In the genomic region with DNA sequence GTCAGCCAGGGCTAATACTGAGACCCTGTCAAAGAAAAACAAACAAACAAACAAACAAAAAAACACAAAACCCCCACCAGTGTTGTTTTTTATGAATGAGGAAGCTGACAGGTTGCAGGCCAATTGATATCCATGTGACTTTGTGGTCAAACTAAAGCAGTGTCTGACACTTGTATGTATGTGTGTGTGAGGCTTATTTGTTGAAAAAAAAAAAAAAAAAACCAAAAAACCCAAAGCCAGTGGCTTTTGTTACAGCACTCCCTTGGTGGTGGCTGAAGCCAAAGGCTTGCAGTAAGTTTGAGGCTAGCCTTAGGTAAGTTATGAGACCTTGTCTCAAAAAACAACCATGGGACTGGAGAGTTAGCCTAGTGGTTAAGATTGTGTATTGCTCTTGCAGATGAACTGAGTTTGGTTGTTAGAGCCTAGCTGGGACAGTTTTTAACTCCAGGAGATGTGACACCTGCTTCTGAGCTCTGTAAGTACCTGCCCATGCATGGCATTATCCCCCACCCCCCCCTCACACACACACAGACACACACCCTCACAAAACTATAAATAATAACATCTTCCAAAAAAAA, we compare ENCODE assay signal across 21 mouse cellular contexts. TPM values are rescaled to one million over a fixed set of nuclear protein-coding genes. Genes with fewer than 3 reads are reported as not detected.
A peak's percentile ranks its signal among the peaks of the same experiment; 100 is the strongest.
DNase-seq lines count a peak whose midpoint lies in the region; ATAC-seq and TF ChIP-seq lines count a peak whose summit lies in the region.
"Had no signal": no experiment of that assay in that cellular context is flagged by ENCODE, and none has a peak within 500 bp of the region (broad histone marks: within the 10 kb centered on the region; RNA-seq: fewer than 3 reads in every experiment).

No protein-coding gene starts in this region.

- no peak for TF ChIP-seq POLR2A in heart, adult 2 months (IDR thresholded peaks at IDR 0.05; ENCODE audit: insufficient read depth, low read depth, low read length)

- H3K79me2 ChIP-seq in heart, adult 2 months (replicated peaks; ENCODE audit: control insufficient read depth, insufficient read depth, low read length), result 0 out of 2 replicates have a peak, but pooled peaks cover 3% of the 10 kb centered on the region

- H3K4me2 ChIP-seq in liver, embryonic 14.5 days (ENCODE audit: low read depth), result no peak overlapping the region
- H3K4me2 ChIP-seq: forebrain, embryonic 13.5 days; hindbrain, embryonic 14.5 days; limb, embryonic 13.5 days; midbrain, embryonic 11.5 days had no signal

- peaks cover 7% of the 10 kb centered on the region for H3K4me1 ChIP-seq in heart, adult 2 months (ENCODE audit: control insufficient read depth, insufficient read depth, low read length)
- peaks cover 35% of the 10 kb centered on the region for H3K4me1 ChIP-seq in heart, embryonic 10.5 days
- H3K4me1 ChIP-seq in E14TG2a.4 (replicated peaks; ENCODE audit: low read depth, low read length), result peaks cover 45% of the 10 kb centered on the region
- peaks cover 34 to 38% of the 10 kb centered on the region in 2 experiments for H3K4me1 ChIP-seq in liver, embryonic 14.5 days (replicated peaks; ENCODE audit: control insufficient read depth in 2 of 2, insufficient read depth in 2 of 2, low read length in 1 of 2)

- intact Hi-C loops in heart, adult 2 months (cut with DNase I), result loop anchor here (5.0 kb wide), 1 partner anchor 44 kb away; no protein-coding TSS in a partner anchor

- TF ChIP-seq EP300 in heart, adult 2 months (IDR thresholded peaks at IDR 0.05; ENCODE audit: insufficient read depth, low read depth, low read length), result no peak
- no peak for TF ChIP-seq EP300 in liver, embryonic 14.5 days (IDR thresholded peaks at IDR 0.05; ENCODE audit: low read depth)

- H3K4me3 ChIP-seq in heart, adult 2 months, result no peak overlapping the region
- no peak overlapping the region for H3K4me3 ChIP-seq in heart, embryonic 10.5 days
- H3K4me3 ChIP-seq in E14TG2a.4 (replicated peaks; ENCODE audit: low read length), result no peak overlapping the region
- no peak overlapping the region for H3K4me3 ChIP-seq in liver, embryonic 14.5 days (ENCODE audit: insufficient read depth in 1 of 2, low read depth in 2 of 2, low read length in 2 of 2)
- H3K4me3 ChIP-seq: forebrain, embryonic 13.5 days; limb, embryonic 13.5 days; myocyte had no signal

- TF ChIP-seq CTCF in heart, adult 2 months (IDR thresholded peaks at IDR 0.05), result peak; percentile 19; the same call in 1 of the 2 replicates
- peak; percentile 19; the same call in 1 of the 2 replicates for TF ChIP-seq CTCF in E14TG2a.4 (conservative IDR thresholded peaks at IDR 0.05; ENCODE audit: low read length)
- TF ChIP-seq CTCF in liver, embryonic 14.5 days (IDR thresholded peaks at IDR 0.05; ENCODE audit: low read depth), result no peak

- no peak overlapping the region for H3K9ac ChIP-seq in heart, adult 2 months (ENCODE audit: low read depth, low read length)
- H3K9ac ChIP-seq in liver, embryonic 14.5 days (replicated peaks), result no peak overlapping the region
- H3K9ac ChIP-seq: forebrain, embryonic 13.5 days; hindbrain, embryonic 14.5 days; limb, embryonic 13.5 days had no signal

- H3K27me3 ChIP-seq in heart, adult 2 months (ENCODE audit: control insufficient read depth, insufficient read depth, low read length), result no peaks in the 10 kb centered on the region
- no peaks in the 10 kb centered on the region for H3K27me3 ChIP-seq in heart, embryonic 10.5 days (ENCODE audit: insufficient read depth, poor library complexity, severe bottlenecking)
- peaks cover 23% of the 10 kb centered on the region for H3K27me3 ChIP-seq in E14TG2a.4 (ENCODE audit: insufficient read depth, low read length)
- no peaks in the 10 kb centered on the region for H3K27me3 ChIP-seq in liver, embryonic 14.5 days (ENCODE audit: control insufficient read depth, insufficient read depth, low read length)
- H3K27me3 ChIP-seq: forebrain, embryonic 13.5 days; limb, embryonic 13.5 days had no signal

- peaks cover 3% of the 10 kb centered on the region for H3K36me3 ChIP-seq in heart, adult 2 months (ENCODE audit: control insufficient read depth, insufficient read depth, low read length)
- no peaks in the 10 kb centered on the region for H3K36me3 ChIP-seq in heart, embryonic 10.5 days
- H3K36me3 ChIP-seq in E14TG2a.4 (ENCODE audit: insufficient read depth, low read length), result no peaks in the 10 kb centered on the region
- no peaks in the 10 kb centered on the region for H3K36me3 ChIP-seq in liver, embryonic 14.5 days (replicated peaks; ENCODE audit: control insufficient read depth, insufficient read depth, low read depth)
- H3K36me3 ChIP-seq: limb, embryonic 13.5 days had no signal

- ATAC-seq in liver, embryonic 14.5 days (ENCODE audit: insufficient read depth), result no peak
- ATAC-seq in erythroid progenitor cell, adult 5-6 weeks (replicated peaks; ENCODE audit: low FRiP score, poor library complexity, severe bottlenecking), result no peak
- ATAC-seq: forebrain, embryonic 13.5 days had no signal

- no peaks in the 10 kb centered on the region for H3K9me3 ChIP-seq in heart, embryonic 10.5 days
- H3K9me3 ChIP-seq in E14TG2a.4 (ENCODE audit: low read length), result no peaks in the 10 kb centered on the region
- no peaks in the 10 kb centered on the region for H3K9me3 ChIP-seq in liver, embryonic 14.5 days (ENCODE audit: control insufficient read depth, low read length)
- H3K9me3 ChIP-seq: forebrain, embryonic 13.5 days; limb, embryonic 13.5 days had no signal

- H3K27ac ChIP-seq in heart, adult 2 months, result no peak overlapping the region
- no peak overlapping the region for H3K27ac ChIP-seq in heart, embryonic 10.5 days
- H3K27ac ChIP-seq in liver, embryonic 14.5 days, result peak overlapping the region; percentile 18; the same call in 1 of the 2 replicates
- H3K27ac ChIP-seq: forebrain, embryonic 13.5 days; hindbrain, embryonic 14.5 days; limb, embryonic 13.5 days had no signal

- no peak for DNase-seq in heart, adult 2 months
- no peak for DNase-seq in heart, embryonic 10.5 days (ENCODE audit: low spot score)
- DNase-seq in 3T3-L1 (ENCODE audit: low read depth, low spot score), result peak; percentile 28
- DNase-seq in liver, embryonic 14.5 days (ENCODE audit: low read depth in 3 of 3, low spot score in 3 of 3), result no peak
- DNase-seq in kidney, adult 11 months, result no peak
- DNase-seq in cerebellum, adult 9-10 months, result no peak
- DNase-seq: adrenal gland, postnatal 25 days; cerebellum, postnatal 10 days; embryo, embryonic 11 days; heart, adult 11 months; kidney, adult 8-10 months; kidney, postnatal 4 days; layer of hippocampus, postnatal 36 days; lung, postnatal 10 days had no signal

RNA-seq across cellular contexts. Expression of a gene that starts 2.9 kb away (rescaled TPM):
- 10 to 100 TPM; 13.9 to 14.8 TPM for total RNA-seq in heart, adult 2 months (2021)
- polyA plus RNA-seq in heart, adult 2 months (2012; rRNA removed), result 5.9 and 9.9 TPM in 2 replicates
- 6.5 and 9.2 TPM in 2 replicates for polyA plus RNA-seq in heart, embryonic 10.5 days (2016; fragmentation: Nextera tagmentation; extraction: Ambion mirVana)
- polyA plus RNA-seq in liver, embryonic 14.5 days (2012; rRNA removed), result 7.2 and 9.1 TPM in 2 replicates
- polyA plus RNA-seq in liver, embryonic 14.5 days (2014; fragmentation: Nextera tagmentation; extraction: Ambion mirVana), result 5.8 and 6.2 TPM in 2 replicates
- 27.8 and 31.0 TPM in 2 replicates for total RNA-seq in erythroid progenitor cell, adult 5-6 weeks (2015; ENCODE audit: low replicate concordance)
- total RNA-seq in erythroid progenitor cell, adult 5-6 weeks (2017; ENCODE audit: low replicate concordance), result 21.2 and 40.1 TPM in 2 replicates

RNA-seq across cellular contexts. Expression of a gene that starts 57.4 kb away (rescaled TPM):
- 10 to 100 TPM; 59.3 to 84.2 TPM for total RNA-seq in heart, adult 2 months (2021)
- polyA plus RNA-seq in heart, adult 2 months (2012; rRNA removed), result 80.5 and 93.2 TPM in 2 replicates
- polyA plus RNA-seq in heart, embryonic 10.5 days (2016; fragmentation: Nextera tagmentation; extraction: Ambion mirVana), result 14.8 and 19.1 TPM in 2 replicates
- polyA plus RNA-seq in liver, embryonic 14.5 days (2012; rRNA removed), result 47.4 and 57.4 TPM in 2 replicates
- 41.8 and 49.8 TPM in 2 replicates for polyA plus RNA-seq in liver, embryonic 14.5 days (2014; fragmentation: Nextera tagmentation; extraction: Ambion mirVana)
- total RNA-seq in erythroid progenitor cell, adult 5-6 weeks (2015; ENCODE audit: low replicate concordance), result 8.4 and 13.3 TPM in 2 replicates
- 18.3 and 20.3 TPM in 2 replicates for total RNA-seq in erythroid progenitor cell, adult 5-6 weeks (2017; ENCODE audit: low replicate concordance)
